Mouse (Mus musculus): ENCODE results near the gene Asah2. TPM values are rescaled to one million over a fixed set of nuclear protein-coding genes. Genes with fewer than 3 reads are reported as not detected.

Asah2 gene
- polyA plus RNA-seq, 1 experiment = 14.5 TPM

DNA sequence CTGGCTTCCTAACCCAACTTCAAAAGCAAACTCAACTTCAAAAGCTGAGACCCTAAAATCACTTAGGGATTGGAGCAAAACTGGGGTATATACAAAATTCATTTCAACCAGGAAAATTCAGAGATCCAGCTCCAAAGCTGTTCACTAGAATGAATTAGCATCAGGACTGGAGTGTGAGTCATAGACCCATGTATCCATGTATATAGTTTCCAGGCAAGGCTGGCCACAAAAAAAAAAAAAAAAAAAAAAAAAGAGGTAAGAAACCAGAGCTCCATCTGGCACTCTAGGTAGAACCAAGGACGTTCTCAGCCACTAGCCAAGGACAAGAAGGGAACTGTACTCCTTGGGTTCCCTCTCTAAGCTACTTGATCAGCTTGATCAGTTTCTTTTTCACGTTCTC lies 154.2 kb downstream of the Asah2 start:
- Histone ChIP-seq H3K27ac (ENCODE audit: insufficient read depth, low read length) (no peak overlapping the region), H3K4me3 (replicated peaks; ENCODE audit: insufficient read depth, low read depth, low read length) (no peak overlapping the region), H3K4me1 (ENCODE audit: control insufficient read depth, insufficient read depth, low read length) (no peaks in the 10 kb centered on the region), H3K27me3 (ENCODE audit: control insufficient read depth, insufficient read depth, low read length) (no peaks in the 10 kb centered on the region)
- TF ChIP-seq POLR2A (IDR thresholded peaks at IDR 0.05; ENCODE audit: borderline replicate concordance, insufficient read depth, low read length) (no peak), CTCF (IDR thresholded peaks at IDR 0.05; ENCODE audit: borderline replicate concordance, insufficient read depth, low read depth, low read length) (no peak)
- 80% methylated on average over 2 of the region's 2 CpGs for WGBS
- DNase-seq = no peak

DNA sequence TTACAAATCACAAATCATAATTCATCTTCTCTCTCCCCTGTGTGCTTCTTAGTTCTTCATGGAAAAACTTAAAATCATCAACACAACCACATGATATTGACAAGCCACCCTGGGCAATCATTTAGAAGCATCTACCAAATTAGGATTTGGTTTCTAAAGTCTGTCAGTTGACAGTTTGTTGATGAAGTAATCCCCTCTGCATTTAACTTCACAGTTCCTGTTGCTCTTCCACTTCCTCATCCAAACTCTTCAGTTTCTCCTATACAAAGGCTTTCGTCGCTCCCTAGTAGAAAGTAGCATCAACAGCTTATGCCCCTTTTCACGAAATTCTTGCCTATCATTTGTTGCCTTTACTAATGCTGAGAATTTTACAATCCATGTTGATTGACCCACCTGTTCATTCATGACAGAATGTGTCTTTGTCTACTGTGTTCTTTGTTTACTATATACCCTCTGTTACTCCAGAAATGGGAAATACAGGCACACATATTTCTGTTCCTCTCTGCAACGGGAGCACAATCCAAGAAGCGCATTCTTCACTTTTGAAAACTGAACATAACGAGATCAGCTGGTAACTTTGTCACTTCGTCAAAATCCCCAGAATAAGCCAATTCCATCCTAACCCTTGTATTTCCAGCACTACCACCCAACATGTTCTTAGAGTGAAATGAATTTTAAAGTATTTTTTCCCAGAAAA lies 157.1 kb downstream of the Asah2 start:
- Histone ChIP-seq H3K4me1 (ENCODE audit: control insufficient read depth, insufficient read depth, low read length) (no peaks in the 10 kb centered on the region), H3K27ac (ENCODE audit: insufficient read depth, low read length) (no peak overlapping the region), H3K4me3 (replicated peaks; ENCODE audit: insufficient read depth, low read depth, low read length) (no peak overlapping the region), H3K27me3 (ENCODE audit: control insufficient read depth, insufficient read depth, low read length) (no peaks in the 10 kb centered on the region)
- no peak for TF ChIP-seq CTCF (IDR thresholded peaks at IDR 0.05; ENCODE audit: borderline replicate concordance, insufficient read depth, low read depth, low read length)
- TF ChIP-seq POLR2A (IDR thresholded peaks at IDR 0.05; ENCODE audit: borderline replicate concordance, insufficient read depth, low read length) = no peak
- DNase-seq = no peak
- 79% methylated on average over 7 of the region's 7 CpGs for whole genome bisulfite sequencing

Other genes starting within 250 kb of the Asah2 start
- 0.03 and 0.14 TPM in 2 replicates for gene A1cf, start 239.4 kb downstream of the Asah2 start, polyA plus RNA-seq (2012; rRNA removed)

Data from cerebellum, adult 2 months (tissue).